Mouse (Mus musculus): ENCODE data around the gene Tspan18.

- TF ChIP-seq POLR2A (IDR thresholded peaks at IDR 0.05; ENCODE audit: low read depth, low read length), result no peak
- TF ChIP-seq CTCF (IDR thresholded peaks at IDR 0.05; ENCODE audit: extremely low read depth, insufficient read length, insufficient replicate concordance, low read depth, low read length), result no peak
Measured at GRCm38 (mm10) chr2:93266565-93267169, 67.6 kb downstream of the Tspan18 start.
